Mouse (Mus musculus) heart, postnatal 36 days (tissue): ENCODE measurements at regions not wholly inside any gene's neighbourhood (a gene's known extent, or its start where the extent isn't known, plus 50 kb on each side); places are given as distances from the start of the nearest gene placed in this dataset.

ENCODE experiments used
- DNase-seq, 2 experiments: peaks; one replicate each; pipeline ENCODE4 v3.0.0; 2021 to 2022
- intact Hi-C: fragments of 180-260 bp; cut with DNase I; formaldehyde crosslinking; loops from one replicate; pipeline ENCODE4 v1.15.1; 2025

GRCm38 (mm10) chr5:129416425-129416824 is 84.6 kb upstream of the Sfswap start:
- no peak for DNase-seq
- intact Hi-C loops = no loop called here

GRCm38 (mm10) chr5:129417516-129417915 is 83.5 kb upstream of the Sfswap start:
- intact Hi-C loops = no loop called here
- DNase-seq = no peak

- intact Hi-C loops = no loop called here
Measured at GRCm38 (mm10) chr5:129420981-129421380, 80.0 kb upstream of the Sfswap start.

GRCm38 (mm10) chr5:129429897-129430296 is 71.1 kb upstream of the Sfswap start:
- DNase-seq = no peak

More at GRCm38 (mm10) chr5:129420981-129421380, 80.0 kb upstream of the Sfswap start:
- DNase-seq = no peak

GRCm38 (mm10) chr5:129430330-129430729 is 70.7 kb upstream of the Sfswap start:
- no peak for DNase-seq
- intact Hi-C loops = no loop called here

More at GRCm38 (mm10) chr5:129429897-129430296, 71.1 kb upstream of the Sfswap start:
- intact Hi-C loops = no loop called here

GRCm38 (mm10) chr5:129449931-129450573 is 51.0 kb upstream of the Sfswap start:
- intact Hi-C loops = no loop called here

More at GRCm38 (mm10) chr5:129449931-129450573, 51.0 kb upstream of the Sfswap start:
- no peak for DNase-seq
